Mouse (Mus musculus): ENCODE data around the gene Gm36210. TPM values are rescaled to one million over a fixed set of nuclear protein-coding genes. Genes with fewer than 3 reads are reported as not detected.
"Not testable (repeated sequence)": the region's sequence is repeated elsewhere in the genome, so short reads cannot be mapped to it uniquely, and the experiment has no call there.

Gene Gm36210
- polyA plus RNA-seq, 1 experiment from 2014 or later: 0.26 TPM

- Histone ChIP-seq H3K4me2 (peak overlapping the region; percentile 62), H3K36me3 (no peaks in the 10 kb centered on the region), H3K9me3 (no peaks in the 10 kb centered on the region), H3K9ac (peak overlapping the region; percentile 71), H3K4me1 (replicated peaks) (peaks cover 15% of the 10 kb centered on the region), H3K27ac (peak overlapping the region; percentile 85), H3K4me3 (peak overlapping the region; percentile 55), H3K27me3 (no peaks in the 10 kb centered on the region)
- ATAC-seq (ENCODE audit: low FRiP score): no peak
- 44% methylated on average over 10 of the region's 10 CpGs for WGBS
Measured at GRCm38 (mm10) chr7:4866631-4867180, 39.6 kb downstream of the Gm36210 start.

GRCm38 (mm10) chr7:4865579-4866493 is 40.5 kb downstream of the Gm36210 start:
- Histone ChIP-seq H3K9me3 (no peaks in the 10 kb centered on the region), H3K9ac (peak overlapping the region; percentile 72), H3K36me3 (no peaks in the 10 kb centered on the region), H3K27me3 (no peaks in the 10 kb centered on the region), H3K4me1 (replicated peaks) (peaks cover 15% of the 10 kb centered on the region), H3K4me2 (peak overlapping the region; percentile 62), H3K27ac (peak overlapping the region; percentile 85), H3K4me3 (peak overlapping the region; percentile 55)
- peak; percentile 100 for ATAC-seq (ENCODE audit: low FRiP score)
- 3% methylated on average over 40 of the region's 40 CpGs for WGBS

GRCm38 (mm10) chr7:4865090-4865489 is 41.2 kb downstream of the Gm36210 start:
- H3K9me3 ChIP-seq: no peaks in the 10 kb centered on the region
- 62% methylated on average over 5 of the region's 5 CpGs for WGBS

GRCm38 (mm10) chr7:4864130-4864845 is 42.0 kb downstream of the Gm36210 start:
- no peak overlapping the region for H3K9ac ChIP-seq
- H3K36me3 ChIP-seq: no peaks in the 10 kb centered on the region
- 89% methylated on average over 5 of the region's 5 CpGs for WGBS
- H3K4me3 ChIP-seq: no peak overlapping the region
- no peaks in the 10 kb centered on the region for H3K9me3 ChIP-seq
- H3K27me3 ChIP-seq: no peaks in the 10 kb centered on the region
- no peak overlapping the region for H3K4me2 ChIP-seq
- no peak overlapping the region for H3K27ac ChIP-seq
- ATAC-seq (ENCODE audit: low FRiP score): no peak
- peaks cover 15% of the 10 kb centered on the region for H3K4me1 ChIP-seq (replicated peaks)

More at GRCm38 (mm10) chr7:4865090-4865489, 41.2 kb downstream of the Gm36210 start:
- ATAC-seq (ENCODE audit: low FRiP score): peak; percentile 16; the same call in 1 of the 2 replicates
- Histone ChIP-seq H3K27ac (peak overlapping the region; percentile 78; the same call in 1 of the 2 replicates), H3K4me1 (replicated peaks) (peaks cover 15% of the 10 kb centered on the region), H3K36me3 (no peaks in the 10 kb centered on the region), H3K4me2 (peak overlapping the region; percentile 62), H3K4me3 (peak overlapping the region; percentile 55), H3K27me3 (no peaks in the 10 kb centered on the region), H3K9ac (no peak overlapping the region)

GRCm38 (mm10) chr7:4863541-4864080 is 42.7 kb downstream of the Gm36210 start:
- Histone ChIP-seq H3K4me1 (replicated peaks) (peaks cover 15% of the 10 kb centered on the region), H3K27ac (no peak overlapping the region), H3K9ac (no peak overlapping the region), H3K4me3 (no peak overlapping the region), H3K4me2 (no peak overlapping the region), H3K27me3 (0 out of 2 replicates have a peak, but pooled peaks cover 3% of the 10 kb centered on the region), H3K36me3 (no peaks in the 10 kb centered on the region), H3K9me3 (no peaks in the 10 kb centered on the region)
- WGBS: 81% methylated on average over 7 of the region's 7 CpGs
- no peak for ATAC-seq (ENCODE audit: low FRiP score)

- Histone ChIP-seq H3K4me2 (no peak overlapping the region), H3K9me3 (no peaks in the 10 kb centered on the region), H3K27ac (no peak overlapping the region), H3K4me3 (no peak overlapping the region), H3K9ac (no peak overlapping the region), H3K27me3 (0 out of 2 replicates have a peak, but pooled peaks cover 4% of the 10 kb centered on the region), H3K36me3 (no peaks in the 10 kb centered on the region), H3K4me1 (replicated peaks) (peaks cover 15% of the 10 kb centered on the region)
- no peak for ATAC-seq (ENCODE audit: low FRiP score)
- 61% methylated on average over 1 of the region's 1 CpGs for WGBS
Measured at GRCm38 (mm10) chr7:4863041-4863440, 43.3 kb downstream of the Gm36210 start.

- not testable (repeated sequence) for H3K9me3 ChIP-seq; H3K4me2 ChIP-seq; ATAC-seq (ENCODE audit: low FRiP score); H3K9ac ChIP-seq; H3K36me3 ChIP-seq; H3K27ac ChIP-seq; H3K4me1 ChIP-seq (replicated peaks); H3K4me3 ChIP-seq; H3K27me3 ChIP-seq
- 70% methylated on average over 3 of the region's 3 CpGs for WGBS
Measured at GRCm38 (mm10) chr7:4860926-4861325, 45.4 kb downstream of the Gm36210 start.

GRCm38 (mm10) chr7:4859418-4859978 is 46.8 kb downstream of the Gm36210 start:
- Histone ChIP-seq H3K27ac (no peak overlapping the region), H3K9ac (peak overlapping the region; percentile 43; the same call in 1 of the 2 replicates), H3K4me3 (no peak overlapping the region), H3K4me2 (no peak overlapping the region), H3K36me3 (no peaks in the 10 kb centered on the region), H3K27me3 (0 out of 2 replicates have a peak, but pooled peaks cover 4% of the 10 kb centered on the region), H3K9me3 (no peaks in the 10 kb centered on the region), H3K4me1 (replicated peaks) (no peaks in the 10 kb centered on the region)
- WGBS: 69% methylated on average over 12 of the region's 12 CpGs
- ATAC-seq (ENCODE audit: low FRiP score): no peak

GRCm38 (mm10) chr7:4857321-4857720 is 49.0 kb downstream of the Gm36210 start:
- Histone ChIP-seq H3K9ac (no peak overlapping the region), H3K9me3 (no peaks in the 10 kb centered on the region), H3K4me1 (replicated peaks) (no peaks in the 10 kb centered on the region), H3K4me2 (no peak overlapping the region), H3K36me3 (no peaks in the 10 kb centered on the region), H3K27me3 (0 out of 2 replicates have a peak, but pooled peaks cover 4% of the 10 kb centered on the region), H3K4me3 (no peak overlapping the region), H3K27ac (no peak overlapping the region)
- ATAC-seq (ENCODE audit: low FRiP score): no peak
- WGBS: 72% methylated on average over 7 of the region's 7 CpGs

- no peak overlapping the region for H3K9ac ChIP-seq
- H3K9me3 ChIP-seq: no peaks in the 10 kb centered on the region
- H3K4me3 ChIP-seq: no peak overlapping the region
- no peak for ATAC-seq (ENCODE audit: low FRiP score)
- no peak overlapping the region for H3K4me2 ChIP-seq
- no peaks in the 10 kb centered on the region for H3K4me1 ChIP-seq (replicated peaks)
- H3K27ac ChIP-seq: no peak overlapping the region
- no peaks in the 10 kb centered on the region for H3K36me3 ChIP-seq
- 88% methylated on average over 9 of the region's 9 CpGs for WGBS
- H3K27me3 ChIP-seq: 0 out of 2 replicates have a peak, but pooled peaks cover 4% of the 10 kb centered on the region
Measured at GRCm38 (mm10) chr7:4856508-4856907, 49.8 kb downstream of the Gm36210 start.

GRCm38 (mm10) chr7:4853613-4854012 is 52.7 kb downstream of the Gm36210 start:
- no peaks in the 10 kb centered on the region for H3K9me3 ChIP-seq
- no peak overlapping the region for H3K27ac ChIP-seq
- H3K4me2 ChIP-seq: no peak overlapping the region
- H3K9ac ChIP-seq: no peak overlapping the region
- H3K27me3 ChIP-seq: peaks cover 9% of the 10 kb centered on the region; the same call in 1 of the 2 replicates
- H3K36me3 ChIP-seq: no peaks in the 10 kb centered on the region
- H3K4me3 ChIP-seq: no peak overlapping the region
- WGBS: 83% methylated on average over 3 of the region's 3 CpGs
- H3K4me1 ChIP-seq (replicated peaks): no peaks in the 10 kb centered on the region
- no peak for ATAC-seq (ENCODE audit: low FRiP score)

All from hindbrain, embryonic 13.5 days (tissue).